Mouse (Mus musculus) urinary bladder, adult 18-20 months (tissue): Measurements from ENCODE around the gene Khsrp.
"Not testable (repeated sequence)": the region's sequence is repeated elsewhere in the genome, so short reads cannot be mapped to it uniquely, and the experiment has no call there.

Experiments used
- DNase-seq, 2 experiments: peaks; one replicate each; pipeline ENCODE4 v3.0.0; 2022; ENCODE audit warnings: low spot score in 2 of 2, mixed read lengths in 2 of 2

The Khsrp gene

DNA sequence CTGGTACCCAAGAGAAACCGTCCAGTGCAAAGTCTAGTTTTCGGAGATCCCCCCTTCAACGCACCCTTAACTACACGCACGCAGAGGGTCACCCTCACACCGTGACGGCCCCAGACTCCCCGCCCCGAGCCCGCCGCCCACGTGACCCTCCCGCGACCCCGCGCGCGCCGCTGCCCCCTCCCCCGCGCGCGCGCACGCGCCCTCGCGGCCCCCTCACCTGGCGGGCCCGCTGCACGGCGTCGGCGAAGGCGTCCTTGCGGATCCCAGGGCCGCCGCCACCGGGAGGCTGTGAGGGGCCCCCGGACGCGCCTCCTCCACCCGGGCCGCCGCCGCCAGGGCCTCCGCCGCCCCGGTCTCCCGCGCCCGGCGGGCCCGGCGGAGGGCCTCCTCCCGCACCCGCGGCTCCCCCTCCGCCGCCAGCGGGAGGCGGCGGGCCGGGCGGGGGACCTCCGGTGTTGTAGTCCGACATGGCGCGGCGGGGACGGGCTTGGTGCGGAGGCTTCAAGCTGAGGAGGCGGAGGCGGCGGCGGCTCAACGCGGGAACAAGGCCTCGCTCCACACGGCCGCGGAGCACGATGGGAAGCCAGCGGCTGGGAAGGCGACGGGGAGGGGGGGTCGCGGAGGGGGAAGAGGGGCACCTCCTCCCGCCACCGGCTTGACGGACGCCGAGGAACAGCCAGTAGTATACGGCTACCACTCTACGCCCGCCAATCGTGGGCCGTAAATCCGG, at the start of gene Khsrp:
Khsrp (minus strand) TSS at position 592 of the 730 bp plus-strand sequence.
- no peak for DNase-seq

DNA sequence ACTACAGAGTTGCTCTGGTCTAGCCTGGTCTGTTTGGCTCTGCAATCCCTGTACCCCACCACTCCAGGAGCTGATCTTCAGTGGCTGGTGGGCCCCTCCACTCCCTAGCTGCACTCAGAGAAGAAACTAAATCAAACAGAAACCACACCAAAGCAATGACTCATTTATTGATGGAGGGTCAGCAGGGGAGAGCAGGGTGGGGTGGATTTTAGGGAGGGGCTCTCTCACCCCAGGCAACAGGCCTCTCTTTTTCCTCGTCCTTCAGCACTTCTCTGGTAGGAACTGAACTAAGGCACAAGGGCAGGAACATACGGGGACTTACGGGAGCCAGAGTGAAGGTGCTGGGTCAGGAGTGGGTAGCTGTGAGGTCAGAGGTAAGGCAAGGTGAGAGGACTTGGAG, 48.6 kb upstream of the Khsrp start:
- DNase-seq, result no peak

DNA sequence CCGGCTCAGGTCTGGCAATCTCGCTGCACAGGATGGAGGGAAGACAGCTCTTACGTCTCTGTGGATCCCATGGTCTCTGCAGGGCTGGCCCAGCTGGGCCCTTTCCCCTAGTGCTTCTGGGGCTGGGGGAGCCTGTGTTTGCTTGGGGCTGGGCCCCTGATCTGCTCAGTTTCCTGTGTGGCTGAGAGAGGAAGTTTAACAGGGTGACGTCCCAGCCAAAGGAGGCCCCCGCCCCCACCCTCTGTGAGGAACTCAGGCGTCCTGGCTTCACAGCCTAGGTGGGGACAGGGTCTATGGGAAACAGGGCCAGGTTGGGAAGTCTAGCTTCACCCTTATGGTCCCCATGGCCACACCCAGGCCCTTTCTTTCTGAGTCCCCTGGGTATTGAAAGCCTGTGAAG, 47.0 kb upstream of the Khsrp start, which contains the start of gene Dennd1c:
Dennd1c (minus strand) TSS at position 179 of the 400 bp plus-strand sequence.
- DNase-seq, result no peak

DNA sequence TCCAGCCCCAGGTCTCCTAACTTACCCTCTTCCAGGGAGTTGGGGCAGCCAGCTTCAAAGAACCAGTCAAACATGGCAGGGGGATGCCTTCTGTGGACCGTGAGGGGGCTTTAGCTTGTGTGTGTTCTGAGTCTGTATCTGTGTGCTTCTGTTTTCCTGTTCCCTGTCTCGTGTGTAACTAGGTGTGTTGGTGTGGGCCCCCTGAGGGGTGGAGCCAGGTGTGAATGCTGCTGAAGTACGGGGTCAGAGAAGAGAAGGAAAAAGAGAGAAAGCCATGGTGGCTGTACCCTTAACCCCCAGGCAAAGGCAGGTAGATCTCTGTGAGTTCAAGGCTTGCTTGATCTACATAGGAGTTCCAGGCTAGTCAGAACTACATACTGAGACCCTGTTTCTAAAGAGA, 45.6 kb upstream of the Khsrp start:
- DNase-seq, result no peak

DNA sequence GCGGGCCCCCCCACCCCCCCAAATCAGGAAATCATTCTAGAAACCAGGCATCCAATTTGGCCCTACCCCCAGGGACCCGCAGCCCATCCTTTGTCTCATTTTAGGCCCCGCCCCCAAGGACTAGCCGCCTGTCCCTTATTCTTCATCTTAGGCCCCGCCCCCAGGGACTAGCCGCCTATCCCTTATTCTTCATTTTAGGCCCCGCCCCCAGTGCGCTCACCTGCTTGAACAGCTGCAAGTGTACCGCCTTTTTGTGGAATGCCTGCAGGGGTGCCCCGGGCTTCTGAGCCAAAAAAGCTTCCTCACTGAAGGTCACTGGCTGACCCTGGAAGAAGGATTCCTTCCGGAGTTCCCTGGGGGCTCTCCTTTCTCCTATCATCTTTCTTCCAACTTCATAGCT, 39.4 kb upstream of the Khsrp start:
- DNase-seq, result no peak

DNA sequence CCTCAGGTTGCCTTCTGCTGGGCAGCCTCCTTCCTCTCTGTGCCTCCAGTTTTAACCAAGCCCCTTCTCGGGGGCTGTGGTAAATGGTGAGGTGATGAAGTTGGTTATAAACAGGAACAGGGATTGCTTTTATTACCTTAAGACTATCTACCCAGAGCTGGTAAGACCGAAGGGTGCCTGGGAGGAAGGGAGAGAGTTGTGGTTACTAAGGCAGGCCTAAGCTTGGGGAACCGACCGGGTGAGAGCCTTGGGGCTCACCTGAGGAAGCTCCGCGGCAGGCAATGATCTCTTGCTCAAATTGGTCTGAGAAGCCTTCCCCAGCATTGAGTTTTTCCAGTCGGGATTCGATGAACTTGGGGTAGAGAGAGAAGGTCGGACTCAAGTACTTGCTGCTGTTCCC, 39.0 kb upstream of the Khsrp start:
- no peak for DNase-seq

DNA sequence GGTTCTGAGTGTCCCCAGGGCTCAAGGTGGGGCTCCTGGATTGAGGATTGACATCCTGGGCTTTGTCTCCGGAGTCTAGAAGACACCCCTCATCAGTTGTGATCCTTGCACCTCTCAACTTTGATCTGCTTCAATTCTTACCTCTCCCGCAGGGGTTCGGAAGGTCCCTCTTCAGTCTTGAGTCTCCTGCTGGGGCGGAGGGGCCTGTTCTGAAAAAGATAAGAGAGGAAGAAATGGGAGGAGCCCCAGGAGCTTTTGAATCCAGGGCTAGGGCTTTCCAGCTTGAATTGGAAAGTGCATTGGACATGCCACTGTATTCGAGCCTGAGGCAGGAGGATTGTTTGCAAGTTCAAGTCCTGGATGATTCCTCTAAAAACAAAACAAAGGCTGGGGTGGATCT, 35.6 kb upstream of the Khsrp start:
- DNase-seq, result no peak

DNA sequence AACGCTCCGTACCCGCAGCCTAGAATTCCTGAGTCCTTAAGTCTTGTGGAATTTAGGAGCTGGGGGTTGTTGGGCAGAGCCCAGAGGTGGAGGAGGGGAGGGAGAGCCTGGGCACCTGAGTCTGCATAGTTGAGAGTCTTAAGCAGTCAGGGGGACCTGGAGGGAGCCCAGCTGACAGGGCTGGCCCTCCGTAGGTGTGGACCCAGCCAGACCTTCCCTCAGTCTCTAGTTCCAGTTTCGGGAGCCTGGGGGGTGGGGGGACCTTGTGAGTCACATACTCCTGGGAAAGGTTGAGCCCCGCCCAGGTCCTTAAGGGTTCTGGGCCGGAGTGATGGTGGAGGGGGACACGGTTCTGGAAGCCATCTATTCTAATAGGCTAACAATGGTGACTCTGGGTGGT, 31.7 kb upstream of the Khsrp start:
- no peak for DNase-seq

DNA sequence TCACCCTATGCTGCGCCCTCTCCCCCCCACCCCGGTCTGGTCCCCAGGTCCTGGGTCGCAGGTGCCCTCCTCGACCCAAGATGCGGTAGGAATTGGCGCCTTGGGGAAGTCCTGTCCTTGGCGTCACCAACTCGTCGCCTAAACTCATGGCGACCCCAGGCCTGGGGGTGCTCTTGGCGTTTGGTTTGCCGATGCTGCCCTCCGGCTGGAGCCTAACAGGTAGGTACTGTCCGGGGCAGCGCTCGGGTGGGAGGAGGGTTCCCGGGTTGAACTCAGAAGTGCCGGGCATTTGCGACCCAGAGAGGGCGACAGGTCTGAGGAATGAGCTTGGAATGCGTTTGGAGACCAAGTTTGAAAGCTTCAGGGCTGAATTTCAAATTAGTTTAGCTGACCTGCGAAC, 31.2 kb upstream of the Khsrp start:
- DNase-seq, result no peak

DNA sequence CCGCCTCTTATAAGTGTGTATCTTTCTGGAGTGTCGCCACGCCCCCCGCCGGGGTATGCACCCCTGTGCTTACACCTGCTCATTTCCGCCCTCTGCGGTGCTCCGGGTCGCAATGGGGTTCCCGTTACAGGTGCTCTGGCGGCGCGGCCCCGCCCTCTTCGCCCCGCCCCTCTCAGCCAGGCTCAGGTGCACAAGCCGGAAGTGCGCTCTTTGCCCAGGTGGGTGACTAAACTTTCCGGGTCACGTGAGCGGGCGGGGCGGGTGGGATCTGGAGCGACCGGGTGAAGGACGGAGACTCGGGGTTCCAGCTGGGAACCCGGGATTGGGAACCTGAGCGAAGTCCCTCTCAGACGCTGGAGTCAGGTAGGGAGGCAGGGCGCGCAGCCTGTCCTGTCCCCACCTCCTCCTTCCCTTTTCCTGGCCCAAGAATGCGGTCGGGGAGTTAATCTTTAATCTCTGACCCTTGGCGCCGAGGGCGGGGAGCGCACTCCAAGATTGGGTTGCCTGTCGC, 30.7 kb upstream of the Khsrp start:
- peak; percentile 51 to 70 for DNase-seq

DNA sequence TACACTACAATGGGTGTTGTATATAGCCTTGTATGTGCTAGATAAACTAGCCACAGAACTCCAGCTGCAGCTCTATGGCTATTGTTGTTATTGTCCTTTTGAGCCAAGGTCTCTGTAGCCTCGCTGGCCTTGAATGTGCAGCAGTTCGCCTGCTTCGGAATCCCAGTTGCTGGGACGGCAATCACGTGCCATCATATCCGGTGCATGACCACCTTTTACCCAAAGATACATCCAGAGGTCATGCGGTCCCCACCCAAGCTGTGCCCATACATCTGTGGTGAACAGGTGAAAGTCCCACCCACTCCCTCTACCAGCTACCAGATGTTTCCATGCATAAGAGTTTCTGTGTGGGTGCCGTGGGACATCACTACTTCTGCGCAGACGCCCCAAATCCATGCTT, 29.7 kb upstream of the Khsrp start:
- DNase-seq, result no peak

DNA sequence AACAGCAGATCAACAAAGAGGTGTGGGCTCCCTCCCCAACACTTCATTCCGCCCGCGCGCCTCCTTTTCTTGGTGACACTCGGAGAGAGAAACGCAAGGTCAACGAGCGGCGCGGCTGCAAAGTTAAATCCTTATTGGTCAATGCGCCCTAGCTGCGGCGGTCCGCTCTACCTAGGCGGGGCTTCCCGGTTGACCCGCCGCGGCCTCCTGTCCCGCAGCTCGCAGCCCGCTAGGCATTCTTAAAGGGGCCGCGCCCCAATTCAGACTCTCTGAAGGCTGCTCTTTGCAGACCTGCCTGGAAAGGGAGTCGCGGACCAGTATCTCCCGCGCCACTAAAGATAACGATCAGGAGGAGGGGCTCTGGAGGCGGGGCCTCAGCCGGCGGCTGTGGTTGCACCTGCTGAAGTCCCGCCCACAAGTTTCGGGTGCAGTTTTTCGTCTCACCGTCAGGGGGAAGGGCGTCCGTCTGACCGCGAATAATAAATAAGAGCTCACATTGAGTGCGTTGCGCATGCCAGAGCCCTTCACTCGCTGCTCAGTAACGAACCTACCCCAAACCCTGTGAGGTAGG, 29.0 kb upstream of the Khsrp start:
- DNase-seq, result peak; percentile 91 to 98

DNA sequence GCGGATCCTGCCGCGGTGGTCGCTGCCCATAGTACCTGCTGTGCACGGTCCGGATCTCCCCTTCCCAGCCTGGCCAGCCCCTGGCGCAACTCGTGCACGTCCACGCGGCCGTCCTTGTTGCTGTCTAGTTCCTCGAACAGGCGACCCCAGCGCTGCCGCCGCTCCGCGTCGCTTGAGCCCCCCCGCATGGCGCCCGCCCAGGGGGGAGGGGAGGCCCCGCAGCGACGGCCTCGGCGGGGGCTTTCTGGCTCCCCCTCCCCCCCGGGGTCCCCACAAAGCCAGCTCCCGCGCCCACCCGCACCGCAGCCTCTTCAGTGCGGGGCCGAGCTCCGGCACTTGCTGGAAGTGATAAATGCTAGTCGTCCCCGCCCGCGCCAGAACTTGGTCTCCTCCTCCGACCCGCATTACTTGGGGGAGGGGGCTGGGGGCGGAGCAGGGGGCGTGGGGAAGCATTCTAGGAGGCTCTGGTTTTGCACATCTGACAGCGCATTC, 28.2 kb upstream of the Khsrp start, which contains the start of gene Slc25a23:
Slc25a23 (minus strand) TSS at position 378 of the 492 bp plus-strand sequence.
- peak; percentile 27 to 46 for DNase-seq

DNA sequence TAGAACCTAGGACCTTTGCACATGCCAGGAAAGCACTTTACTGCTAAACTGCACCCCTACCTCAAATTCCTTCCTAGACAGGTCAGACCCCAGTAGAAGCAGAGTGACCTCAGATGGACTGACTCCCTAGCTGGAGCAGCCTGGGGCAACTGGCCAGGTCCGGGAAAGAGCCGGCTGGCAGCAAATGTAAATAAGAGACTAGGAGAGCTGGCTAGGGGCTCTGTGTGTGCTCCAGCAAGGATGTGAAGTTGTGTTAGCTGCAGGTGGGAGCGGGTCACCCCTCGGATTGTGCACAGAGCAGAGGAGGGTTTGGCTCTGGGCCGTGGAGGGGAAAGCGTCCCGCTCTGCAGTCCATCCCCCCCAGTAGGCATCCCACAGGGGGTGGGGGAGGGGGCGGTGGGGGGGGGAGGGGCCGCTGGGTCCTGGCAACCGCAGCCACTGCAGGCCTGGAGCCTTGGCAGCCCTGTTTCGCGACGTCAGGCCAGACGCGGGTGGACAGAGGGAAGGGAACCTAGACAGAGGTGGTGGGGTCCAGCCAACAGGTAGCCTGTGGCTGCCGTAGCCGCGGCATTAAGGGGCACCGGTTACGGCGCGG, 27.7 kb upstream of the Khsrp start, which contains the start of gene Crb3:
Crb3 (plus strand) TSS at position 215 of the 595 bp plus-strand sequence.
- no peak for DNase-seq

DNA sequence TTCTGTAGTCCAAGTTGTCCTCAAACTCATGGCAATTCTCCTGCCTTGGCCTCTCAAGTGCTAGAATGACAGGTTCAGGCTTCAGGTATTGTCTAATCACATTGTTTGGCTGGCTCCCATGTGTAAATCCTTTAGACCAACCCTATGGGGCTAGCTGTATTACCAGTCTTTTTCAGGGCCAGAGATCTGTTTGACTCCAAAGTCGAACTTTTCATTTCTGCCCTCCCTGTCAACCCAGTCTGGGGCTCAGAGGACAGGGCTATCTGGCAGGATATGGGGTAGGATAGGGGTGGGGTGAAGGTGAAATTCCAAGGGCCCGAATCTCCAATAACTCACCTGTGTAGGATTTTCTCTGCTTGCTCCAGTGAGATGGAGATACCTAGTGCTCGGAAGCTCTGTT, 24.9 kb upstream of the Khsrp start:
- no peak for DNase-seq

DNA sequence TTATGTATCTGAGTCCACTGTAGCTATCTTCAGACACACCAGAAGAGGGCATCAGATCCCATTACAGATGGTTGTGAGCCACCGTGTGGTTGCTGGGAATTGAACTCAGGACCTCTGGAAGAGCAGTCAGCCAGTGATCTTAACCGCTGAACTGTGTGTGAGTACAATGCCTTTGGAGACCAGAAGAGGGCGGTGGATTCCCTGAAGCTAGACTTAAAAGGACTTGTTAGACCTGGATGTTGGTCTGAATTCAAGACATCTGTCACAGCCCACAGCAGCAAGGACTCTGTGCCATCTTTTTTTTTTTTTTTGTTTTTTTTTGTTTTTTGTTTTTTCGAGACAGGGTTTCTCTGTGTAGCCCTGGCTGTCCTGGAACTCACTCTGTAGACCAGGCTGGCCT, 20.4 kb upstream of the Khsrp start:
- DNase-seq, result not testable (repeated sequence)

DNA sequence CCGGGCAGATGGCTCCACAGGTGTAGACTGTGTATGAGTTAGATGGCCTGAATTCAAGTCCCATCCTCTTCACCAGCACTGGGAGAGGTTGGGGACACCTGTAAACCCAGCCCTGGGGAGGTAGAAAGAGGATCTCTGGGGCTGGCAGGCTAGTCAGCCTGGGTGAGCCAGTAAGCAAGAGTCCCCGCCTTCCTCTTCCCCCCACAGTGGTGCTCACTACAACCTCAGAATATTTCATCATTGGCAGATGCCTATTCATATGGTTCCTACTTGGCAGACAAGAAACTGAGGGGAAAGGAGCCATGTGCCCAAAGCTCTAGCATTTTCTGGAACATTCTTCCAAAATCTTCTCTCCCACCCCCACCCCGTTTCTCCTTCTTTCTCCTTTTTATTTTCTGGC, 17.5 kb upstream of the Khsrp start:
- DNase-seq, result no peak

DNA sequence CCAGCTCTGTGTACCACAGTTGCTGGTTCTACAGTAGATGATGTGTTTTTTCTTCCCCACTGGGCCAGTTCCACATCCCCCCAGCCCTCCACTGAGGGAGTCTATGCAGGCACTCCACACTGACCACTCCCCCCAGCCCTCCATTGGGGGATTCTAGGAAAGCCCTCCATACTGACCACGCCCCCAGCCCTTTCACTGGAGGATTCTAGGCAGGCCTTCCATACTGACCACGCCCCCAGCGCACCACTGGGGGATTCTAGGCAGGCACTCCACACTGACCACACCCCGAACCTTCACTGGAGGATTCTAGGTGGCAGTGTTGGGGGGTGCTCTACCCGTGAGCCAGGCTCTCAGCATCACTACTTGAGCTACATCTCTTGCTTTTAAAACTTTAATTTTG, 16.1 kb upstream of the Khsrp start:
- no peak for DNase-seq

DNA sequence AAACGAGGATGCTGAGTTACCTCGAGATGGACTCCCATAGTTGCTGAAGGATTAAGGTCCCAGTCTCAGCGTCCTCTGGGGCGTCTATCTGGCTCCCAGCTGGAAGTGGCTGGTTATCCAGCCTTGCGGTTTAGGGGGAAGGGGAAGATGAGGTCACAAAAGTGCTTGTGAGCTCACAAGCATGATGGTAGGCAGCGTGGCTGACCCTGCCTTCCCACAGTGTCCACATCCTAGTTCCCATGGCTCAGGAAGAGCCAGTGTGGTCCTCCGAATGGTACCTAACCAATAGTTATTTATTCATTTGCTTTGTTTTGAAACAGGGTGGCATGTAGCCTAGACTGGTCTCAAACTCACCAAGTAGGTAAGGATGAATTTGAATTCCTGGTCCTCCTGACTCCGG, 10.2 kb upstream of the Khsrp start, which contains the start of gene Slc25a41:
Slc25a41 (minus strand) TSS at position 101 of the 400 bp plus-strand sequence.
- DNase-seq, result no peak

DNA sequence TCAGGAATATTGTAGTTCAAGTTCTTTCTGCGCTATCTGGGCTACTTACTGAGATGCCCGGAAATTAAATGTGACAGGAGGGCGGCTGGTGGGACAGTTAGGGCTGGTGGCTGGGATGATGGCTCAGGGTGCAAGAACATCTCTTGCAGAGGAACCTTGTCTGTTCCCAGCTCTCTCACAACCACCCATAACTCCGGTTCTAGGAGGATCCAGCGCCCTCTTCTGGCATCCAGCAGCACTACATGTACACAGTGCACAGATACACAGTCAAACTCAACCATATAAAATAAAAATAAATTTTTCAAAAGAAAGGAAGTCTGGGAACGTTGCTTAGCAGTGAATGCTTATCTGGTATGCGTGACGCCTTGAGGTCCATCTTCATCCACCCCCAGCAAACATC, 7.7 kb upstream of the Khsrp start:
- DNase-seq, result no peak

DNA sequence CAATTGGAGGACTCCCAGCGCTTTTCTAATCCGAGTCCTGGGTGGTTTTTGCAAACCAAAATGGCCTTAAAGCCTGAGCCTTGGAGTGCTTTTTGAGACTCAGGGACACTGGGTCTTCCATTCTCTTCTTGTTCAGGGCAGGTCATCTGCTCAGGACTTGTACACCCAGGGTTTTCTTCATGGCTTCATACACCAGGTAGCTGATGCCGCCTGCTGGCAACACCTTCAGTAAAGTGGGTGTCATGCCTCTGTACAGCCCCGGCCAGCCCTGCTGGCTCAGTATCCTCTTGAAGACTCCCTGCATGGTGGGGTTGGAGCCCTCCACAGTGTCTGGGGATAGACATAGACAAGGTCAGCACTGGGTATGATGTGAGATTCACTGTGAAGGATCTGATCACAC, 1.5 kb upstream of the Khsrp start:
- no peak for DNase-seq

DNA sequence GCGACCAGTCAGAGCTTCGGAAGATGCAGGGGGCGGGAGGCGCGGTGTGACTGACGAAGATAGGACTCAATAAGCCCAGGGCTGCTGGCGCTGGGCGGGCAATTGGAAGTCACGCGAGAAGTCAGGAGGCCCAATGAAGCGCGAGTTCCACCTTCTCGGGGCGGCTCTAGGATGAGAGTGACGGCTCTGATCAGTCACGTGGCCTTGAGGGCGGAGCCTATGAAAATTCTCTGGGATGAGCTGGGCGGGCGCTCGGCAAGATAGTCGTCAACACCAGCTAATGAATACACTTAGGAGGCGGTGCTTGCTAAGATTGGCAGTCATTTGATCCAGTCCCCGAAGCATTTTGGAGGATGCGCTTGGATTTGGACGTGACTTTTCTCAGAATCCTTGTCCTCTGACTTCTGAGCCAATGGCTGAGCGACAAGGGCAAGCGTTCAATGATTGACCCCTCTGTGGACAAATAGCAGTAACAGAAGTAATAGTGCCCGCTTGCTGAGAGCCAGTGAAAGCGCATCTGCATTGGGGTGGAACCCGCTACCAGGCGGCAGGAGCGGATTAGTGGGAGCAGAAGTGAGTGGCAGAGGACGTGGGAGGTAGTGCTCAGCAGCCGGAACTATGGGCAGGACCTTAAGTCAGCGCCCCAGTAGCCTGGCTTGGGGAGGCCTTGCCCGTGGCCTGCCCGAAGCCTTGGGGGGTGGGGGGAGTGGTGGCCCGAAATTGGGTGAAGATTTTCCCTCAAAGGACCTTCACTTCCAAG, 519 bp upstream of the Khsrp start:
- DNase-seq, result peak; percentile 98 to 100
